In the genomic region with DNA sequence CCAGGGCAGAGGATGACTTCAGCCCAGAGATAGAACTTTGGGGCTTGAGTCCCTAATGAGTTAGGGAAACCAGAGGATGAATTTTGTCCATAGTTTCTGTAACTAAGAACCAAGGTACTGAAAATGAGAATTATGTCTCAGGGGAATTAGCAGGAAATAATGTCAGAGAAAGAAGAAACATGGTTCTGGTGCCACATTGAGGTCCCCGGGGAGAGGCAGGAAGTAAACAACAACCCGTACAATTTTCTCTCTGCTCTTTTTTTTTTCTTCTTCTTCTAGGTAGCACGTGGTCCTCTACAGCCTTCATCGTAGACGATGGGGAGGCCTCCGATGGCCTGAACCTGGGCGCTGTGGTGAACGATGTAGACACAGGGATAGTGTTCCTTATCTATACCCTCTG, we compare ENCODE assay signal across 9 mouse cellular contexts. TPM values are rescaled to one million over a fixed set of nuclear protein-coding genes. Genes with fewer than 3 reads are reported as not detected.
DNase-seq lines count a peak whose midpoint lies in the region; ATAC-seq and TF ChIP-seq lines count a peak whose summit lies in the region.
"Had no signal": no experiment of that assay in that cellular context is flagged by ENCODE, and none has a peak within 500 bp of the region (broad histone marks: within the 10 kb centered on the region; RNA-seq: fewer than 3 reads in every experiment).

No protein-coding gene starts in this region.

- ATAC-seq in lung, embryonic 14.5 days (ENCODE audit: insufficient read depth): no peak
- ATAC-seq in embryonic facial prominence, embryonic 13.5 days (ENCODE audit: insufficient number of reproducible peaks, insufficient read depth, low FRiP score, low TSS enrichment, low read depth): no peak
- ATAC-seq in intestine, postnatal 0 days: no peak
- ATAC-seq in neural tube, embryonic 15.5 days (ENCODE audit: low FRiP score): no peak

- H3K4me1 ChIP-seq in lung, embryonic 14.5 days (ENCODE audit: insufficient read depth): 0 out of 2 replicates have a peak, but pooled peaks cover 3% of the 10 kb centered on the region
- H3K4me1 ChIP-seq in embryonic facial prominence, embryonic 13.5 days: peaks cover 26% of the 10 kb centered on the region
- H3K4me1 ChIP-seq in intestine, postnatal 0 days (replicated peaks; ENCODE audit: control insufficient read depth, insufficient read depth, low read length): no peaks in the 10 kb centered on the region
- peaks cover 14% of the 10 kb centered on the region for H3K4me1 ChIP-seq in neural tube, embryonic 15.5 days

- peaks cover 4% of the 10 kb centered on the region; the same call in 1 of the 2 replicates for H3K36me3 ChIP-seq in lung, embryonic 14.5 days (ENCODE audit: insufficient read depth)
- H3K36me3 ChIP-seq in embryonic facial prominence, embryonic 13.5 days: peaks cover 9% of the 10 kb centered on the region; the same call in 1 of the 2 replicates
- peaks cover 43% of the 10 kb centered on the region for H3K36me3 ChIP-seq in intestine, postnatal 0 days (ENCODE audit: control insufficient read depth, insufficient read depth)
- H3K36me3 ChIP-seq in neural tube, embryonic 15.5 days: peaks cover 20% of the 10 kb centered on the region

- no peaks in the 10 kb centered on the region for H3K27me3 ChIP-seq in lung, embryonic 14.5 days (ENCODE audit: insufficient read depth, low read length)
- no peaks in the 10 kb centered on the region; the same call in 1 of the 2 replicates for H3K27me3 ChIP-seq in embryonic facial prominence, embryonic 13.5 days
- no peaks in the 10 kb centered on the region for H3K27me3 ChIP-seq in intestine, postnatal 0 days (replicated peaks; ENCODE audit: control insufficient read depth, insufficient read depth, low read length)
- no peaks in the 10 kb centered on the region for H3K27me3 ChIP-seq in neural tube, embryonic 15.5 days (replicated peaks)

- intact Hi-C loops in left cerebral cortex, postnatal 36 days (cut with DNase I): no loop called here

- WGBS in lung, embryonic 14.5 days: 70% methylated on average over 8 of the region's 8 CpGs
- WGBS in embryonic facial prominence, embryonic 13.5 days: 88% methylated on average over 8 of the region's 8 CpGs
- 36% methylated on average over 8 of the region's 8 CpGs for WGBS in intestine, postnatal 0 days
- WGBS in neural tube, embryonic 15.5 days: 87% methylated on average over 8 of the region's 8 CpGs

- H3K9ac ChIP-seq in lung, embryonic 14.5 days: peak overlapping the region; percentile 69
- H3K9ac ChIP-seq in embryonic facial prominence, embryonic 13.5 days: peak overlapping the region; percentile 91
- peak overlapping the region; percentile 77; the same call in 1 of the 2 replicates for H3K9ac ChIP-seq in intestine, postnatal 0 days (ENCODE audit: low read depth, low read length)
- H3K9ac ChIP-seq in neural tube, embryonic 15.5 days (replicated peaks): peak overlapping the region; percentile 91

- H3K4me2 ChIP-seq in lung, embryonic 14.5 days: peak overlapping the region; percentile 98
- peak overlapping the region; percentile 89 for H3K4me2 ChIP-seq in embryonic facial prominence, embryonic 13.5 days
- H3K4me2 ChIP-seq in intestine, postnatal 0 days (replicated peaks; ENCODE audit: low read depth): peak overlapping the region; percentile 95
- H3K4me2 ChIP-seq in neural tube, embryonic 15.5 days: peak overlapping the region; percentile 93

- H3K9me3 ChIP-seq in lung, embryonic 14.5 days (ENCODE audit: low read depth, low read length): no peaks in the 10 kb centered on the region
- H3K9me3 ChIP-seq in embryonic facial prominence, embryonic 13.5 days: no peaks in the 10 kb centered on the region
- no peaks in the 10 kb centered on the region for H3K9me3 ChIP-seq in intestine, postnatal 0 days (ENCODE audit: control insufficient read depth)
- H3K9me3 ChIP-seq in neural tube, embryonic 15.5 days (replicated peaks): no peaks in the 10 kb centered on the region

- DNase-seq in lung, embryonic 14.5 days: no peak
- no peak for DNase-seq in lung, postnatal 25 days (ENCODE audit: low spot score)
- DNase-seq in urinary bladder, postnatal 14 days (ENCODE audit: low spot score): no peak
- no peak for DNase-seq in layer of hippocampus, postnatal 10 days (ENCODE audit: low spot score in 2 of 2)
- no peak for DNase-seq in left cerebral cortex, postnatal 36 days (ENCODE audit: low spot score in 2 of 2)

- no peak for TF ChIP-seq CTCF in lung, embryonic 14.5 days (IDR thresholded peaks at IDR 0.05; ENCODE audit: low read depth)
- TF ChIP-seq CTCF in intestine, postnatal 0 days (IDR thresholded peaks at IDR 0.05; ENCODE audit: low read depth): no peak

- peak overlapping the region; percentile 62 for H3K4me3 ChIP-seq in lung, embryonic 14.5 days (ENCODE audit: low read depth, low read length)
- peak overlapping the region; percentile 75 for H3K4me3 ChIP-seq in embryonic facial prominence, embryonic 13.5 days
- peak overlapping the region; percentile 77 for H3K4me3 ChIP-seq in intestine, postnatal 0 days (ENCODE audit: low read depth, low read length)
- peak overlapping the region; percentile 83 for H3K4me3 ChIP-seq in neural tube, embryonic 15.5 days (replicated peaks)

- no peak overlapping the region for H3K27ac ChIP-seq in lung, embryonic 14.5 days (ENCODE audit: low read depth)
- no peak overlapping the region for H3K27ac ChIP-seq in embryonic facial prominence, embryonic 13.5 days
- no peak overlapping the region for H3K27ac ChIP-seq in intestine, postnatal 0 days (ENCODE audit: low read depth, low read length)
- H3K27ac ChIP-seq in neural tube, embryonic 15.5 days (replicated peaks): no peak overlapping the region

RNA-seq across cellular contexts. Expression of gene Neu1, which starts 1.2 kb away (rescaled TPM):
- polyA plus RNA-seq in lung, embryonic 14.5 days (2014; fragmentation: Nextera tagmentation; extraction: Ambion mirVana): 10.6 and 11.6 TPM in 2 replicates
- polyA plus RNA-seq in embryonic facial prominence, embryonic 13.5 days (2015; fragmentation: Nextera tagmentation; extraction: Ambion mirVana): 18.8 and 20.3 TPM in 2 replicates
- 522 and 580 TPM in 2 replicates for polyA plus RNA-seq in intestine, postnatal 0 days (2015; fragmentation: Nextera tagmentation; extraction: Ambion mirVana)
- 39.1 and 43.5 TPM in 2 replicates for polyA plus RNA-seq in neural tube, embryonic 15.5 days (2015; fragmentation: Nextera tagmentation; extraction: Ambion mirVana)
- total RNA-seq in layer of hippocampus, postnatal 10 days (2021): 10 to 100 TPM; 23.6 to 24.4 TPM
- total RNA-seq in left cerebral cortex, postnatal 36 days (2021): 10 to 100 TPM; 43.8 to 47.2 TPM

RNA-seq across cellular contexts. Expression of gene Slc44a4, which starts 18.0 kb away (rescaled TPM):
- 0.42 and 0.55 TPM in 2 replicates for polyA plus RNA-seq in lung, embryonic 14.5 days (2014; fragmentation: Nextera tagmentation; extraction: Ambion mirVana)
- polyA plus RNA-seq in embryonic facial prominence, embryonic 13.5 days (2015; fragmentation: Nextera tagmentation; extraction: Ambion mirVana): 0.24 and 0.83 TPM in 2 replicates
- 119 and 128 TPM in 2 replicates for polyA plus RNA-seq in intestine, postnatal 0 days (2015; fragmentation: Nextera tagmentation; extraction: Ambion mirVana)
- 4.1 TPM in 1 of 2 replicates, not detected in the other for polyA plus RNA-seq in neural tube, embryonic 15.5 days (2015; fragmentation: Nextera tagmentation; extraction: Ambion mirVana)
- total RNA-seq in layer of hippocampus, postnatal 10 days (2021): under 1 TPM; 0.16 to 0.20 TPM
- under 1 TPM; 0.23 to 0.69 TPM for total RNA-seq in left cerebral cortex, postnatal 36 days (2021)

RNA-seq across cellular contexts. Expression of gene Hspa1b, which starts 26.8 kb away (rescaled TPM):
- 0.16 and 0.35 TPM in 2 replicates for polyA plus RNA-seq in lung, embryonic 14.5 days (2014; fragmentation: Nextera tagmentation; extraction: Ambion mirVana)
- 0.53 and 0.87 TPM in 2 replicates for polyA plus RNA-seq in embryonic facial prominence, embryonic 13.5 days (2015; fragmentation: Nextera tagmentation; extraction: Ambion mirVana)
- polyA plus RNA-seq in intestine, postnatal 0 days (2015; fragmentation: Nextera tagmentation; extraction: Ambion mirVana): 0.64 and 1.1 TPM in 2 replicates
- 0.54 and 0.84 TPM in 2 replicates for polyA plus RNA-seq in neural tube, embryonic 15.5 days (2015; fragmentation: Nextera tagmentation; extraction: Ambion mirVana)
- 1 to 10 TPM; 4.3 to 5.3 TPM for total RNA-seq in layer of hippocampus, postnatal 10 days (2021)
- 10 to 100 TPM; 12.9 to 23.4 TPM for total RNA-seq in left cerebral cortex, postnatal 36 days (2021)

RNA-seq across cellular contexts. Expression of gene Ehmt2, which starts 34.0 kb away (rescaled TPM):
- 64.1 and 71.0 TPM in 2 replicates for polyA plus RNA-seq in lung, embryonic 14.5 days (2014; fragmentation: Nextera tagmentation; extraction: Ambion mirVana)
- 98.5 and 100 TPM in 2 replicates for polyA plus RNA-seq in embryonic facial prominence, embryonic 13.5 days (2015; fragmentation: Nextera tagmentation; extraction: Ambion mirVana)
- polyA plus RNA-seq in intestine, postnatal 0 days (2015; fragmentation: Nextera tagmentation; extraction: Ambion mirVana): 35.8 and 40.3 TPM in 2 replicates
- polyA plus RNA-seq in neural tube, embryonic 15.5 days (2015; fragmentation: Nextera tagmentation; extraction: Ambion mirVana): 80.4 and 81.2 TPM in 2 replicates
- 100 to 1,000 TPM; 174 to 175 TPM for total RNA-seq in layer of hippocampus, postnatal 10 days (2021)
- total RNA-seq in left cerebral cortex, postnatal 36 days (2021): 100 to 1,000 TPM; 162 to 194 TPM

RNA-seq across cellular contexts. Expression of gene C2, which starts 34.2 kb away (rescaled TPM):
- polyA plus RNA-seq in lung, embryonic 14.5 days (2014; fragmentation: Nextera tagmentation; extraction: Ambion mirVana): 1.3 and 1.4 TPM in 2 replicates
- 2.7 and 3.2 TPM in 2 replicates for polyA plus RNA-seq in embryonic facial prominence, embryonic 13.5 days (2015; fragmentation: Nextera tagmentation; extraction: Ambion mirVana)
- 60.3 and 66.2 TPM in 2 replicates for polyA plus RNA-seq in intestine, postnatal 0 days (2015; fragmentation: Nextera tagmentation; extraction: Ambion mirVana)
- 1.7 and 4.0 TPM in 2 replicates for polyA plus RNA-seq in neural tube, embryonic 15.5 days (2015; fragmentation: Nextera tagmentation; extraction: Ambion mirVana)
- 1 to 10 TPM; 1.3 to 1.4 TPM for total RNA-seq in layer of hippocampus, postnatal 10 days (2021)
- 1 to 10 TPM; 2.4 to 2.5 TPM for total RNA-seq in left cerebral cortex, postnatal 36 days (2021)
- total RNA-seq: neutrophil, adult 5-6 weeks had no signal

Comparison
In these comparisons a context has a peak if more than half of its experiments do, and no peak if none do; other contexts are left out.
1. RNA of gene Neu1, which starts 1.2 kb away (polyA plus RNA-seq): 522 to 580 TPM in intestine, postnatal 0 days; 39.1 to 43.5 TPM in neural tube, embryonic 15.5 days, 18.8 to 20.3 TPM in embryonic facial prominence, embryonic 13.5 days and 10.6 to 11.6 TPM in lung, embryonic 14.5 days; every median in the first group is over 10 times any median in the second.
2. RNA of gene Slc44a4, which starts 18.0 kb away (polyA plus RNA-seq): 119 to 128 TPM in intestine, postnatal 0 days; 0.42 to 0.55 TPM in lung, embryonic 14.5 days, 0.24 to 0.83 TPM in embryonic facial prominence, embryonic 13.5 days and 4.1 TPM in neural tube, embryonic 15.5 days; every median in the first group is over 10 times any median in the second.
3. Peak in every context shown above with its lines, with median percentiles within 50 percentile points of each other: H3K4me2 ChIP-seq, H3K4me3 ChIP-seq and H3K9ac ChIP-seq.